Mouse (Mus musculus) olfactory bulb, adult 2 months (tissue): ENCODE data around the gene Gls.

ENCODE experiments used
- CTCF ChIP-seq: fragments of 200-500 bp; IDR thresholded peaks from 2 replicates; pipeline ENCODE4 v1.5.1; 2012; ENCODE audit warnings: low read depth, mild to moderate bottlenecking, low read length, moderate library complexity; ENCODE audit not compliant: insufficient read depth
- POLR2A ChIP-seq: fragments of 200-500 bp; IDR thresholded peaks from 2 replicates; pipeline ENCODE4 v1.6.1; 2012; ENCODE audit warnings: mild to moderate bottlenecking, low read depth, low read length, moderate library complexity; ENCODE audit not compliant: insufficient read depth

DNA sequence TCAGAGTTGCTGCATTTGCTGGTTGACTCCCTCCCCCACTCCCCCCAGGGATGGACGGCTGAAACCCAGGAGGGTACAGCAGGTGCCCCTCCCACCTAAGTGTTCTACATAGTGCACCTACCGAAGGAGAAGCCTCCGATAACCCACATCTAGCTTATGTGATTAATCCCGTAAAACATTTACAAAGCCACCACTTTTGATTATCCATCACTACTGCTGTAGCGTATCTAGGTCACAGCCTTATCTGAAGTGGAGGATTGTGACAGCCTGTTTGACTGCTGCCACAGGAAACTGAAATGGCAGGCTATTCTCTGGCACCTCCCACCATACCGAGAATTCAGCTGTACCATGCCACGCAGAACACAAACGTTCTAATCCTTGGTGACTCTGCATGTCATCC lies 61.8 kb downstream of the Gls start:
- TF ChIP-seq POLR2A: no peak
- no peak for TF ChIP-seq CTCF
